Mouse (Mus musculus) heart, postnatal 4 days (tissue): Measurements from ENCODE around the gene Mreg. TPM values are rescaled to one million over a fixed set of nuclear protein-coding genes. Genes with fewer than 3 reads are reported as not detected.

Source experiments
- DNase-seq: peaks from one replicate; pipeline ENCODE4 v3.0.0; 2021
- total RNA-seq, 2 experiments: library from RNA; stranded (reverse); gene quantifications; 2 replicates each; pipeline ENCODE4 v1.2.3; 2021

Gene Mreg
- total RNA-seq, 2 experiments from 2014 or later, result 17.7 to 21.1 TPM

GRCm38 (mm10) chr1:72123434-72124297, 88.4 kb downstream of the Mreg start:
- DNase-seq, result peak; percentile 94

GRCm38 (mm10) chr1:72121608-72122185, 90.4 kb downstream of the Mreg start:
- DNase-seq, result no peak

GRCm38 (mm10) chr1:72119981-72120380, 92.1 kb downstream of the Mreg start:
- DNase-seq, result no peak

GRCm38 (mm10) chr1:72114206-72114605, 97.9 kb downstream of the Mreg start:
- no peak for DNase-seq

Other genes starting within 250 kb of the Mreg start
- 10 to 100 TPM; 11.7 to 12.1 TPM for gene Pecr, start 72.0 kb upstream of the Mreg start, total RNA-seq
- under 1 TPM; 0.12 to 0.16 TPM for gene Tmem169, start 72.1 kb upstream of the Mreg start, total RNA-seq
- gene Xrcc5, start 95.1 kb upstream of the Mreg start, total RNA-seq, result 10 to 100 TPM; 14.6 to 14.7 TPM